Mouse (Mus musculus) lung, adult 18-20 months (tissue): Measurements from ENCODE around the gene Homer3.
A peak's percentile ranks its signal among the peaks of the same experiment; 100 is the strongest.

ENCODE experiments used
- DNase-seq, 2 experiments: peaks; one replicate each; pipeline ENCODE4 v3.0.0; 2022; ENCODE audit warnings: mixed read lengths in 2 of 2

Homer3 gene

GRCm38 (mm10) chr8:70285304-70285703 is 2.7 kb downstream of the Homer3 start:
- DNase-seq = no peak

GRCm38 (mm10) chr8:70286737-70287136 is 4.1 kb downstream of the Homer3 start:
- DNase-seq = no peak

GRCm38 (mm10) chr8:70293988-70294405 is 11.4 kb downstream of the Homer3 start:
- DNase-seq = peak; percentile 52 to 53

GRCm38 (mm10) chr8:70300881-70301280 is 18.3 kb downstream of the Homer3 start:
- DNase-seq = no peak

- DNase-seq = peak; percentile 93 to 94
Observed at GRCm38 (mm10) chr8:70302358-70302890, 19.8 kb downstream of the Homer3 start, which contains the start of the genes Ddx49 and Cope. Gene Ddx49 (minus strand): TSS chr8:70302489. Gene Cope (plus strand): TSS chr8:70302518.

GRCm38 (mm10) chr8:70302901-70303300 is 20.3 kb downstream of the Homer3 start:
- no peak for DNase-seq

- DNase-seq = no peak
Observed at GRCm38 (mm10) chr8:70309311-70309710, 26.7 kb downstream of the Homer3 start.

- DNase-seq = no peak
Observed at GRCm38 (mm10) chr8:70313399-70313798, 30.8 kb downstream of the Homer3 start.

GRCm38 (mm10) chr8:70315624-70316510 is 33.2 kb downstream of the Homer3 start, which contains the start of gene Cers1:
Gene Cers1 (plus strand): TSS chr8:70315775.
- DNase-seq = peak; percentile 38 to 40

GRCm38 (mm10) chr8:70316511-70317504 is 34.2 kb downstream of the Homer3 start:
- no peak for DNase-seq

GRCm38 (mm10) chr8:70317872-70318271 is 35.2 kb downstream of the Homer3 start:
- no peak for DNase-seq

GRCm38 (mm10) chr8:70323716-70324115 is 41.1 kb downstream of the Homer3 start:
- no peak for DNase-seq

GRCm38 (mm10) chr8:70327512-70327911 is 44.9 kb downstream of the Homer3 start:
- no peak for DNase-seq

GRCm38 (mm10) chr8:70329124-70329834 is 46.7 kb downstream of the Homer3 start, which contains the start of gene Gdf1:
Gene Gdf1 (plus strand): TSS chr8:70329817.
- no peak for DNase-seq

GRCm38 (mm10) chr8:70329835-70330740 is 47.5 kb downstream of the Homer3 start:
- DNase-seq = no peak

- no peak for DNase-seq
Observed at GRCm38 (mm10) chr8:70330741-70331364, 48.2 kb downstream of the Homer3 start.

GRCm38 (mm10) chr8:70331526-70331925 is 48.9 kb downstream of the Homer3 start:
- DNase-seq = no peak

GRCm38 (mm10) chr8:70332070-70332877 is 49.6 kb downstream of the Homer3 start:
- DNase-seq = peak; percentile 41 to 49

GRCm38 (mm10) chr8:70332878-70333202 is 50.2 kb downstream of the Homer3 start:
- DNase-seq = no peak

GRCm38 (mm10) chr8:70338931-70339330 is 56.3 kb downstream of the Homer3 start:
- no peak for DNase-seq
